Mouse (Mus musculus): ENCODE data around the gene Mrpl45.

- TF ChIP-seq POLR2A (IDR thresholded peaks at IDR 0.05; ENCODE audit: insufficient read depth, low read length) (no peak), CTCF (IDR thresholded peaks at IDR 0.05; ENCODE audit: low read depth, low read length) (no peak)
Measured at GRCm38 (mm10) chr11:97338302-97338976, 22.9 kb downstream of the Mrpl45 start.
